Mouse (Mus musculus): Measurements from ENCODE around the gene Cep170. TPM values are rescaled to one million over a fixed set of nuclear protein-coding genes. Genes with fewer than 3 reads are reported as not detected.

The Cep170 gene
- polyA plus RNA-seq, 1 experiment from 2014 or later = 31.0 TPM

- no peaks in the 10 kb centered on the region for H3K4me1 ChIP-seq
- H3K27ac ChIP-seq = no peak overlapping the region
- H3K36me3 ChIP-seq = no peaks in the 10 kb centered on the region
- no peaks in the 10 kb centered on the region for H3K27me3 ChIP-seq (ENCODE audit: low read depth, poor library complexity, severe bottlenecking)
- DNase-seq (ENCODE audit: low spot score) = no peak
- H3K9me3 ChIP-seq (replicated peaks) = no peaks in the 10 kb centered on the region
- no peak overlapping the region for H3K4me3 ChIP-seq
Measured at GRCm38 (mm10) chr1:176699793-176700192, 114.1 kb downstream of the Cep170 start.

DNA sequence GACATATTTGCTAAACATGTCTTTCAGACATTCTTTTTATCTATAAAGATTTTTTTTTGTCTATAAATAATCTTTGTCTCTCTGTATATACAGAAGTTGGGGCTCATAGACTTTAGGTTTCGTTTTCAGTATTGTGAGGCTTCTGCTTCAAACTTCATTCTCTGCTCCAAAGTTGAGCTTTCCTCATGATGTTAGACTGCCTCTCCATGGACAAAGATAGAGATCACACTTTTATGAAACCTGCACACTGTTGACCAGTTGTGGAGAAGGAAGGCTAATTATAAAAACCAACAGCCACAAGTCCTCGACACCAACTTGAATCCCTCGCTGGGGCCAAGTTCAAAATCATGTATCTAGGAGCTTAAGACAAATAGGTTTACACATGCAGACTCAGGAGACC lies 115.2 kb downstream of the Cep170 start:
- no peak for DNase-seq (ENCODE audit: low spot score)
- H3K9me3 ChIP-seq (replicated peaks) = no peaks in the 10 kb centered on the region
- H3K4me3 ChIP-seq = no peak overlapping the region
- H3K36me3 ChIP-seq = no peaks in the 10 kb centered on the region
- no peak overlapping the region for H3K27ac ChIP-seq
- WGBS = 82% methylated on average over 3 of the region's 3 CpGs
- no peaks in the 10 kb centered on the region for H3K27me3 ChIP-seq (ENCODE audit: low read depth, poor library complexity, severe bottlenecking)
- H3K4me1 ChIP-seq = no peaks in the 10 kb centered on the region

DNA sequence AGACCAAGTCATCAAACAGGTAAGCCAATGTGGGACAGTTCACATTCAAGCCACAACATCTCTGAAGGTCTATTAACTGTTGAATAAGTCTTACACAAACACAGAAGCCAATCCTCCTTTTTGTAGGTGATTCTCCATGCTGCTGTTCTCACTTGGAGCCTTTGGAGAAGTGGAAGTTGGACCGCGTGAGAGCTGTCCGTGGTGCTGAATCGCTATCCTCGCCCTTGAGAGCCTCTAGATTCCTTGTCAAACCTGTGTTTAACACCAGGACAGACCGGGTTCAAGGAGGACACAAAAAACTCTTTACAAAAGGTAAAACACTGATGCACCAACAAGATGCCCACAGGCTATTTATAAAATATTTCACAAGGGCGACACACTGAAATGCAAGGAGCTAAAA lies 116.8 kb downstream of the Cep170 start:
- no peaks in the 10 kb centered on the region for H3K9me3 ChIP-seq (replicated peaks)
- no peaks in the 10 kb centered on the region for H3K36me3 ChIP-seq
- no peaks in the 10 kb centered on the region for H3K4me1 ChIP-seq
- peak; percentile 80 for DNase-seq (ENCODE audit: low spot score)
- H3K27me3 ChIP-seq (ENCODE audit: low read depth, poor library complexity, severe bottlenecking) = no peaks in the 10 kb centered on the region
- no peak overlapping the region for H3K4me3 ChIP-seq
- WGBS = 23% methylated on average over 7 of the region's 7 CpGs
- no peak overlapping the region for H3K27ac ChIP-seq

GRCm38 (mm10) chr1:176691101-176691500 lies 122.8 kb downstream of the Cep170 start:
- no peak for DNase-seq (ENCODE audit: low spot score)
- WGBS = 96% methylated on average over 11 of the region's 11 CpGs
- Histone ChIP-seq H3K36me3 (no peaks in the 10 kb centered on the region), H3K27ac (no peak overlapping the region), H3K9me3 (replicated peaks) (no peaks in the 10 kb centered on the region), H3K27me3 (ENCODE audit: low read depth, poor library complexity, severe bottlenecking) (no peaks in the 10 kb centered on the region), H3K4me3 (no peak overlapping the region), H3K4me1 (no peaks in the 10 kb centered on the region)

DNA sequence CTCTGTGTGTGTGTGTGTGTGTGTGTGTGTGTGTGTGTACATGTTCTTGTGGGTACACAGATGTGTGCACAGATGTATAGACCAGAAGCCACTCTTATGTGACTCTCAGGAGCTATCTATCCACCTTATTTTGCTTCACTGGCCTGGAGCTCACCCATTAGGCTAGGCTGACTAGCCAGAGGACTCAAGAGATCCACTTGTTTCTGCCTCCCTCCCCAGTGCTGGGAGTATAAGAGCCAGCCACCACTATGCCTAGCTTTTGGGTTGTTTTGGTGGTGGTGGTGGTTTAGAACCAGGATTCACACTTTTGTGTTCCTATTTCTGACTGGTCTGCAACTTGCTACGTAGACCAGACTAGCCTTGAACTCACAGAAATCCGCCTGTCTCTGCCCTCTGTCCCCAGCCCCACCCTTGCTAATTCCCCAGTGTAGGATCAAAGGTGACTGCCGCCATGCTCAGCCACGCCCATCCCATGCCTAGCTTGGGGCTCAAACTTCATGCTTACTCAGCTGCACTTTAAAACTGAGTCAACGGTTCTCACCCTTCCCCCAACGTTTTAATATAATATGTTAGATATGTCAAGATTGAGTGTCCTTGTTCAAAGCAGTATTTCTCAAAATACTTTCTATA lies 125.5 kb downstream of the Cep170 start:
- no peaks in the 10 kb centered on the region for H3K36me3 ChIP-seq
- H3K27ac ChIP-seq = no peak overlapping the region
- no peak overlapping the region for H3K4me3 ChIP-seq
- H3K9me3 ChIP-seq (replicated peaks) = no peaks in the 10 kb centered on the region
- WGBS = 81% methylated on average over 6 of the region's 6 CpGs
- no peaks in the 10 kb centered on the region for H3K4me1 ChIP-seq
- no peak for DNase-seq (ENCODE audit: low spot score)
- H3K27me3 ChIP-seq (ENCODE audit: low read depth, poor library complexity, severe bottlenecking) = no peaks in the 10 kb centered on the region

MicroRNA genes within 50 kb of the gene (microRNA counts, 519-probe panel; counts per million panel counts)
- microRNA mmu-miR-350 = 684 counts per million, percentile 72 among the panel's probes with 10 or more counts

Small RNA genes lying within 50 kb of the gene (microRNA-seq; reads per million reads assigned to microRNA genes)
- 341 reads per million, percentile 63 among the genes with 10 or more reads in this experiment for gene Mir350

Other genes starting within 250 kb of the Cep170 start
- 11.4 and 11.6 TPM in 2 replicates for gene Sdccag8, start 593 bp upstream of the Cep170 start, polyA plus RNA-seq (2016; fragmentation: Nextera tagmentation; extraction: Ambion mirVana)